Mouse (Mus musculus) c-Kit-positive CD71-positive TER-119-negative erythroid progenitor cells, embryonic 14.5 days (primary cell): ENCODE measurements around the gene H2afy2.

Source experiments
- DNase-seq: peaks from one replicate; pipeline ENCODE4 v3.0.0-alpha.2; 2013; ENCODE audit warnings: low read depth

The H2afy2 gene

GRCm38 (mm10) chr10:61723271-61723670 lies 60.7 kb downstream of the H2afy2 start:
- no peak for DNase-seq

GRCm38 (mm10) chr10:61722215-61722614 lies 61.7 kb downstream of the H2afy2 start:
- DNase-seq = no peak

- DNase-seq = no peak
These were observed 63.6 kb downstream of the H2afy2 start for GRCm38 (mm10) chr10:61720331-61720730.

- DNase-seq = no peak
These were observed 66.3 kb downstream of the H2afy2 start for GRCm38 (mm10) chr10:61717406-61718296.

GRCm38 (mm10) chr10:61715996-61716864 lies 67.7 kb downstream of the H2afy2 start:
- no peak for DNase-seq

- DNase-seq = no peak
These were observed 68.5 kb downstream of the H2afy2 start for GRCm38 (mm10) chr10:61715462-61715837.

- DNase-seq = no peak
These were observed 69.0 kb downstream of the H2afy2 start, which contains the start of gene Aifm2 for GRCm38 (mm10) chr10:61714771-61715461. Aifm2 (plus strand) TSS chr10:61715263.

GRCm38 (mm10) chr10:61714146-61714545 lies 69.8 kb downstream of the H2afy2 start:
- no peak for DNase-seq

- no peak for DNase-seq
These were observed 70.3 kb downstream of the H2afy2 start for GRCm38 (mm10) chr10:61713601-61714000.

GRCm38 (mm10) chr10:61706412-61707375 lies 77.3 kb downstream of the H2afy2 start:
- no peak for DNase-seq

GRCm38 (mm10) chr10:61704663-61705062 lies 79.3 kb downstream of the H2afy2 start:
- DNase-seq = no peak

GRCm38 (mm10) chr10:61697028-61697427 lies 86.9 kb downstream of the H2afy2 start:
- no peak for DNase-seq

- DNase-seq = no peak
These were observed 87.5 kb downstream of the H2afy2 start for GRCm38 (mm10) chr10:61696560-61696823.

GRCm38 (mm10) chr10:61695703-61696559 lies 88.0 kb downstream of the H2afy2 start:
- no peak for DNase-seq

- peak; percentile 95 for DNase-seq
These were observed 88.9 kb downstream of the H2afy2 start, which contains the start of gene Tysnd1 for GRCm38 (mm10) chr10:61694870-61695670. Tysnd1 (plus strand) TSS chr10:61695514.

GRCm38 (mm10) chr10:61693563-61693962 lies 90.4 kb downstream of the H2afy2 start:
- no peak for DNase-seq

- no peak for DNase-seq
These were observed 94.5 kb downstream of the H2afy2 start for GRCm38 (mm10) chr10:61689405-61689804.
